Mouse (Mus musculus): ENCODE results near the gene Fam163b. TPM values are rescaled to one million over a fixed set of nuclear protein-coding genes. Genes with fewer than 3 reads are reported as not detected.

The Fam163b gene
- total and polyA plus RNA-seq, 3 experiments, result 0.44 to 1.4 (median 0.77) TPM

- Histone ChIP-seq H3K9ac (ENCODE audit: low read depth, low read length) (no peak overlapping the region), H3K27me3 (ENCODE audit: control insufficient read depth, insufficient read depth, low read length) (no peaks in the 10 kb centered on the region), H3K4me3 (no peak overlapping the region), H3K27ac (no peak overlapping the region), H3K79me2 (replicated peaks; ENCODE audit: control insufficient read depth, insufficient read depth, low read length) (no peaks in the 10 kb centered on the region), H3K36me3 (ENCODE audit: control insufficient read depth, insufficient read depth, low read length) (no peaks in the 10 kb centered on the region), H3K4me1 (ENCODE audit: control insufficient read depth, insufficient read depth, low read length) (peaks cover 1% of the 10 kb centered on the region; the same call in 1 of the 2 replicates)
- 73% methylated on average over 4 of the region's 4 CpGs for WGBS
- intact Hi-C loops (cut with DNase I), result loop anchor here (2.0 kb wide), 1 partner anchor 110 kb away; no protein-coding TSS in a partner anchor
- TF ChIP-seq POLR2A (IDR thresholded peaks at IDR 0.05; ENCODE audit: insufficient read depth, low read depth, low read length), result no peak
- no peak for TF ChIP-seq CTCF (IDR thresholded peaks at IDR 0.05)
- TF ChIP-seq EP300 (IDR thresholded peaks at IDR 0.05; ENCODE audit: insufficient read depth, low read depth, low read length), result no peak
- no peak for DNase-seq
Measured at GRCm38 (mm10) chr2:27126496-27126895, 15.8 kb downstream of the Fam163b start.

- H3K36me3 ChIP-seq (ENCODE audit: control insufficient read depth, insufficient read depth, low read length), result no peaks in the 10 kb centered on the region
- TF ChIP-seq CTCF (IDR thresholded peaks at IDR 0.05), result peak; percentile 82
- TF ChIP-seq EP300 (IDR thresholded peaks at IDR 0.05; ENCODE audit: insufficient read depth, low read depth, low read length), result peak; percentile 54; the same call in 1 of the 2 replicates
- no peak for TF ChIP-seq POLR2A (IDR thresholded peaks at IDR 0.05; ENCODE audit: insufficient read depth, low read depth, low read length)
- no peaks in the 10 kb centered on the region for H3K79me2 ChIP-seq (replicated peaks; ENCODE audit: control insufficient read depth, insufficient read depth, low read length)
- peak; percentile 38 to 73 for DNase-seq
- no peak overlapping the region for H3K9ac ChIP-seq (ENCODE audit: low read depth, low read length)
- no peak overlapping the region for H3K27ac ChIP-seq
- intact Hi-C loops (cut with DNase I), result loop anchor here (2.0 kb wide), 1 partner anchor 111 kb away; no protein-coding TSS in a partner anchor
- no peaks in the 10 kb centered on the region for H3K27me3 ChIP-seq (ENCODE audit: control insufficient read depth, insufficient read depth, low read length)
- WGBS, result 28% methylated on average over 10 of the region's 10 CpGs
- peaks cover 1% of the 10 kb centered on the region; the same call in 1 of the 2 replicates for H3K4me1 ChIP-seq (ENCODE audit: control insufficient read depth, insufficient read depth, low read length)
- no peak overlapping the region for H3K4me3 ChIP-seq
Measured at GRCm38 (mm10) chr2:27125979-27126378, 16.3 kb downstream of the Fam163b start.

- no peaks in the 10 kb centered on the region for H3K27me3 ChIP-seq (ENCODE audit: control insufficient read depth, insufficient read depth, low read length)
- H3K4me3 ChIP-seq, result no peak overlapping the region
- H3K27ac ChIP-seq, result no peak overlapping the region
- DNase-seq, result no peak
- H3K36me3 ChIP-seq (ENCODE audit: control insufficient read depth, insufficient read depth, low read length), result no peaks in the 10 kb centered on the region
- H3K9ac ChIP-seq (ENCODE audit: low read depth, low read length), result no peak overlapping the region
- intact Hi-C loops (cut with DNase I), result loop anchor here (2.0 kb wide), 1 partner anchor 80 kb away; no protein-coding TSS in a partner anchor
- TF ChIP-seq POLR2A (IDR thresholded peaks at IDR 0.05; ENCODE audit: insufficient read depth, low read depth, low read length) (no peak), CTCF (IDR thresholded peaks at IDR 0.05) (0 out of 2 replicates have a peak, but pooled peaks have one; percentile 4)
- peaks cover 9% of the 10 kb centered on the region for H3K4me1 ChIP-seq (ENCODE audit: control insufficient read depth, insufficient read depth, low read length)
- WGBS, result 96% methylated on average over 4 of the region's 4 CpGs
- no peaks in the 10 kb centered on the region for H3K79me2 ChIP-seq (replicated peaks; ENCODE audit: control insufficient read depth, insufficient read depth, low read length)
Measured at GRCm38 (mm10) chr2:27123121-27123520, 19.2 kb downstream of the Fam163b start.

- intact Hi-C loops (cut with DNase I), result loop anchor here (2.0 kb wide), 1 partner anchor 80 kb away; no protein-coding TSS in a partner anchor
Measured at GRCm38 (mm10) chr2:27122578-27122977, 19.7 kb downstream of the Fam163b start.

GRCm38 (mm10) chr2:27121626-27122355 is 20.5 kb downstream of the Fam163b start:
- no peaks in the 10 kb centered on the region for H3K36me3 ChIP-seq (ENCODE audit: control insufficient read depth, insufficient read depth, low read length)
- intact Hi-C loops (cut with DNase I), result loop anchor here (2.0 kb wide), 1 partner anchor 79 kb away; no protein-coding TSS in a partner anchor
- H3K27ac ChIP-seq, result no peak overlapping the region
- H3K79me2 ChIP-seq (replicated peaks; ENCODE audit: control insufficient read depth, insufficient read depth, low read length), result no peaks in the 10 kb centered on the region
- 34% methylated on average over 9 of the region's 9 CpGs for WGBS
- peaks cover 9% of the 10 kb centered on the region for H3K4me1 ChIP-seq (ENCODE audit: control insufficient read depth, insufficient read depth, low read length)
- TF ChIP-seq EP300 (IDR thresholded peaks at IDR 0.05; ENCODE audit: insufficient read depth, low read depth, low read length) (no peak), CTCF (IDR thresholded peaks at IDR 0.05) (no peak), POLR2A (IDR thresholded peaks at IDR 0.05; ENCODE audit: insufficient read depth, low read depth, low read length) (no peak)
- H3K9ac ChIP-seq (ENCODE audit: low read depth, low read length), result no peak overlapping the region
- no peak overlapping the region for H3K4me3 ChIP-seq
- no peaks in the 10 kb centered on the region for H3K27me3 ChIP-seq (ENCODE audit: control insufficient read depth, insufficient read depth, low read length)
- DNase-seq, result peak in 1 of 2 experiments; percentile 42

More at GRCm38 (mm10) chr2:27122578-27122977, 19.7 kb downstream of the Fam163b start:
- TF ChIP-seq CTCF (IDR thresholded peaks at IDR 0.05), result no peak
- no peak for TF ChIP-seq EP300 (IDR thresholded peaks at IDR 0.05; ENCODE audit: insufficient read depth, low read depth, low read length)
- TF ChIP-seq POLR2A (IDR thresholded peaks at IDR 0.05; ENCODE audit: insufficient read depth, low read depth, low read length), result no peak
- WGBS, result 87% methylated on average over 9 of the region's 9 CpGs
- Histone ChIP-seq H3K9ac (ENCODE audit: low read depth, low read length) (no peak overlapping the region), H3K4me1 (ENCODE audit: control insufficient read depth, insufficient read depth, low read length) (peaks cover 9% of the 10 kb centered on the region), H3K79me2 (replicated peaks; ENCODE audit: control insufficient read depth, insufficient read depth, low read length) (no peaks in the 10 kb centered on the region), H3K27me3 (ENCODE audit: control insufficient read depth, insufficient read depth, low read length) (no peaks in the 10 kb centered on the region), H3K27ac (no peak overlapping the region), H3K36me3 (ENCODE audit: control insufficient read depth, insufficient read depth, low read length) (no peaks in the 10 kb centered on the region), H3K4me3 (no peak overlapping the region)
- DNase-seq, result no peak

- Histone ChIP-seq H3K4me1 (ENCODE audit: control insufficient read depth, insufficient read depth, low read length) (peaks cover 7% of the 10 kb centered on the region), H3K9ac (ENCODE audit: low read depth, low read length) (no peak overlapping the region), H3K36me3 (ENCODE audit: control insufficient read depth, insufficient read depth, low read length) (no peaks in the 10 kb centered on the region), H3K27ac (peak overlapping the region; percentile 22; the same call in 1 of the 2 replicates), H3K79me2 (replicated peaks; ENCODE audit: control insufficient read depth, insufficient read depth, low read length) (no peaks in the 10 kb centered on the region), H3K27me3 (ENCODE audit: control insufficient read depth, insufficient read depth, low read length) (no peaks in the 10 kb centered on the region), H3K4me3 (no peak overlapping the region)
- TF ChIP-seq CTCF (IDR thresholded peaks at IDR 0.05) (no peak), EP300 (IDR thresholded peaks at IDR 0.05; ENCODE audit: insufficient read depth, low read depth, low read length) (peak; percentile 79; the same call in 1 of the 2 replicates)
- DNase-seq, result peak; percentile 79 to 88
- 29% methylated on average over 8 of the region's 8 CpGs for WGBS
- intact Hi-C loops (cut with DNase I), result no loop called here
Measured at GRCm38 (mm10) chr2:27120241-27120641, 22.1 kb downstream of the Fam163b start.

Measured in heart, adult 2 months (tissue).